Mouse (Mus musculus) stomach, embryonic 15.5 days (tissue): ENCODE results near the gene Paqr8. TPM values are rescaled to one million over a fixed set of nuclear protein-coding genes. Genes with fewer than 3 reads are reported as not detected.

Experiments used
- ATAC-seq: fragments of 200-750 bp; cut with Nextera tagmentation; 2 replicates; pipeline ENCODE4 v1.8.0; 2017; ENCODE audit warnings: low read depth, moderate number of reproducible peaks, moderate TSS enrichment; ENCODE audit not compliant: insufficient read depth, low FRiP score
- H3K27ac ChIP-seq: fragments of 300-500 bp; sonication (generic); 2 replicates; pipeline ENCODE4 v1.5.1; 2015; ENCODE audit warnings: mild to moderate bottlenecking, inconsistent platforms
- H3K27me3 ChIP-seq: fragments of 300-500 bp; sonication (generic); replicated peaks from 2 replicates; pipeline ENCODE4 v1.6.1; 2015; ENCODE audit warnings: inconsistent platforms
- H3K36me3 ChIP-seq: fragments of 300-500 bp; sonication (generic); 2 replicates; pipeline ENCODE4 v1.6.1; 2015; ENCODE audit warnings: inconsistent platforms
- H3K4me1 ChIP-seq: fragments of 300-500 bp; sonication (generic); 2 replicates; pipeline ENCODE4 v1.6.1; 2015; ENCODE audit warnings: inconsistent platforms
- H3K4me2 ChIP-seq: fragments of 300-500 bp; sonication (generic); 2 replicates; pipeline ENCODE4 v1.6.1; 2015; ENCODE audit warnings: mild to moderate bottlenecking, inconsistent platforms
- H3K4me3 ChIP-seq: fragments of 300-500 bp; sonication (generic); replicated peaks from 2 replicates; pipeline ENCODE4 v1.5.1; 2015; ENCODE audit warnings: inconsistent platforms
- H3K9ac ChIP-seq: fragments of 300-500 bp; sonication (generic); 2 replicates; pipeline ENCODE4 v1.6.1; 2015; ENCODE audit warnings: inconsistent platforms
- H3K9me3 ChIP-seq: fragments of 300-500 bp; sonication (generic); 2 replicates; pipeline ENCODE4 v1.6.1; 2016; ENCODE audit warnings: inconsistent platforms
- WGBS: fragments of 180-500 bp; shearing (Covaris S2); methylation state at CpG from one replicate; pipeline ENCODE4 v1.1.7; 2015; 5-methylcytosine and 5-hydroxymethylcytosine counted together
- polyA plus RNA-seq: library from polyadenylated mRNA; unstranded; fragments of >200 nt; fragmentation: Nextera tagmentation; extraction: Ambion mirVana; gene quantifications from 2 replicates; pipeline ENCODE4 v1.2.1, GENCODE M21; 2015

The Paqr8 gene
- polyA plus RNA-seq, 1 experiment from 2014 or later = 9.3 TPM

DNA sequence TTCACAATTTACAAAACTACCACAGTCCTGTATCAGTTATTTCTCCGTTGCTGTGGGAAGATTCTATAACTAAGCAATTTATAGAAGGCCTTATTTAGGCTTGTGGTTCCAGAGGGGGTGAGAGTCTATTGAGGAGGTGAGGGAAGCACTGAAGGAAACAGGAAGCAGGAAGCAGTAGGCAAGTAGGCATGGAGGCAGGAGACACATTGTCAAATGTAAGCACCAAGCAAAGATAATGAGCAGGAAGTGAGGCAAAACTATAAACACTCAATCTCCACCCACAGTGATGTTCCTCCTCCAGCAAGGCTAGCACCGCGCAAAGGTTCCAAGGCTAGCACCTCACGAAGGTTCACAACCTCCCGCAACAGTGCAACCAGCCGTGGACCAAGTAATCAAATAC is 91.4 kb downstream of the Paqr8 start:
- Histone ChIP-seq H3K9me3 (no peaks in the 10 kb centered on the region), H3K4me2 (no peak overlapping the region), H3K36me3 (no peaks in the 10 kb centered on the region), H3K4me1 (no peaks in the 10 kb centered on the region), H3K9ac (no peak overlapping the region), H3K27ac (no peak overlapping the region), H3K4me3 (no peak overlapping the region), H3K27me3 (no peaks in the 10 kb centered on the region)
- ATAC-seq = no peak
- 88% methylated on average over 6 of the region's 6 CpGs for WGBS

DNA sequence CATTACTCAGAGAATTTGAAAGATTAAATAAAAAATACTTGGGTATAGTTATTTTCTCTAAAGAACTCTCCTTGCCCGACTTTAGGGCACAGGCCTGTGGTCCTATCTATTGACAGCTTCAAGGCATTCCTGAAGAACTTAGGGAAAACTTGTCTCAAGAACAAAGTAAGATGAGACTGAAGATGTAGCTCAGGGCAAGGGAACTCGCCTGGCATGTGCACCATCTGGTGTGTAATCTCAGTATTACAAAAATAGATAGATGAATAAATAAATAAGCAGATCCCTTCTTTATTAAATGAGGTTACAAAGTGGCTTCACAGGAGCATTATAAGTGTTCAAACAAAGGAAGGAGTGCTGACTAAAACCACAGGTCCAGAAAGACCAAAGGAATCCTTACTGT is 93.7 kb downstream of the Paqr8 start:
- Histone ChIP-seq H3K27me3 (no peaks in the 10 kb centered on the region), H3K4me1 (no peaks in the 10 kb centered on the region), H3K36me3 (no peaks in the 10 kb centered on the region), H3K4me3 (no peak overlapping the region), H3K9ac (no peak overlapping the region), H3K27ac (no peak overlapping the region), H3K4me2 (no peak overlapping the region), H3K9me3 (no peaks in the 10 kb centered on the region)
- WGBS = 74% methylated on average over 2 of the region's 2 CpGs
- ATAC-seq = no peak

DNA sequence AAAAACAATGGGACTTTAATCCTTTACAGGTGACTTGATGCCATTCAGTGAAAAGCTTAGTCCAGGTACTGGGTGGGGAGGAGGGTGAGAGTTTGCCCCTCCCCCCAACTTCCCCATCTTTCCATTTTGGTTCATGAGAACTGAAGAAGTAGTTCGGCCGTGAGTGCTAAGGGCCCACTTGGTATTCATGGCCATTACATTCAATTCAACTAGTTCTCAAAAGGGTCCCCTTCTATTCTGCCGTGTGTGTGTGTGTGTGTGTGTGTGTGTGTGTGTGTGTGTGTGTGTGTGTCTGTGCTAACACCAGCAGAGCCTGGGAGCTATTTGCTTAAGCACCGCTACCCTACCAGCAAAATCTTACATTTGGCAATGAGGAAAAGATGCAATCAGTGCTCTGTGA is 94.2 kb downstream of the Paqr8 start:
- Histone ChIP-seq H3K9ac (no peak overlapping the region), H3K4me1 (no peaks in the 10 kb centered on the region), H3K27ac (no peak overlapping the region), H3K4me2 (no peak overlapping the region), H3K9me3 (no peaks in the 10 kb centered on the region), H3K27me3 (no peaks in the 10 kb centered on the region), H3K4me3 (no peak overlapping the region), H3K36me3 (no peaks in the 10 kb centered on the region)
- 74% methylated on average over 4 of the region's 4 CpGs for WGBS
- ATAC-seq = no peak

DNA sequence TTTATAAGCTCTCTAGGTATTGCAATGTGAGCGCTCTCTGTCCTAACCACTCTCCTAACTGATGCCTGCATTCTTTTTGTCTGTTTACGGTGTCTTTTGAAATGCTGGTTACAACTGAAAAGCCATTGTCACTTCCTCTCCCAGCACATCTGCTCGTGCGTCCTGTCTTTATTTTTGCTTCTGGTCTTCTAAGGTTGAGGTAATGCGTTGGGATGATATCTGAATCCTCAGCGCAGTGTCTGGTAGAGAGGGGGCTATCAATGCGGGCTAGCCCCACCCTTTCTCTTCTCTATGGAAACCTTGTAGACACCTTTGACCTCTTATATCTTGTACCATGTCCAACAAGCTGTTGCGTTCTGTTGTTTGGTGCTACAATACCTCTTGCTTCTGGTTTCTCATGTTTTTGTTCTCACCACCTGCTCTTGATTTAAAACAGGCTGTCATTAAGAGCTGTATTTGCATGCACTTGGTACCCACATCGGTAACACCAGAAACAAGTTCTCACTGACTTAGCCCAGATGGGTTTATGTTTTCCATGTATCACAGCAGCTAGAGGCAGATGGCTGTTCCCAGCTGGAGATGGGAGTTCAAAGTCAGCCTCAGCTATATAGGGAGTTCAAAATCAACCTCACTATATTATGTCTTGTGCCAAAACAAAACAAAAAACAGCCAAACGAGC is 96.1 kb downstream of the Paqr8 start:
- ATAC-seq = no peak
- 73% methylated on average over 10 of the region's 10 CpGs for WGBS
- no peaks in the 10 kb centered on the region for H3K27me3 ChIP-seq

More for the DNA sequence above, 96.1 kb downstream of the Paqr8 start:
- Histone ChIP-seq H3K4me3 (no peak overlapping the region), H3K36me3 (no peaks in the 10 kb centered on the region), H3K4me2 (no peak overlapping the region), H3K9me3 (no peaks in the 10 kb centered on the region), H3K4me1 (no peaks in the 10 kb centered on the region), H3K9ac (no peak overlapping the region), H3K27ac (no peak overlapping the region)

Other genes starting within 250 kb of the Paqr8 start
- gene Il17a, start 159.7 kb upstream of the Paqr8 start, polyA plus RNA-seq = not detected in 2 replicates
- gene Il17f, start 100.0 kb upstream of the Paqr8 start, polyA plus RNA-seq = 0.12 TPM in 1 of 2 replicates, not detected in the other
- gene Mcm3, start 70.3 kb upstream of the Paqr8 start, polyA plus RNA-seq = 116 and 120 TPM in 2 replicates
- 2.5 and 2.8 TPM in 2 replicates for gene Efhc1, start 61.0 kb downstream of the Paqr8 start, polyA plus RNA-seq
- gene Tram2, start 188.6 kb downstream of the Paqr8 start, polyA plus RNA-seq = 5.7 and 6.3 TPM in 2 replicates